Mouse (Mus musculus) megakaryocyte-erythroid progenitor cell, adult 5 weeks (primary cell): ENCODE measurements around the gene Nckap5. TPM values are rescaled to one million over a fixed set of nuclear protein-coding genes. Genes with fewer than 3 reads are reported as not detected.

Source experiments
- polyA plus RNA-seq: library from polyadenylated mRNA; stranded (reverse); fragments of >175 nt; gene quantifications from 2 replicates; pipeline ENCODE4 v1.2.3, GENCODE M21; 2012

Gene Nckap5
- polyA plus RNA-seq = not detected in 2 replicates

DNA sequence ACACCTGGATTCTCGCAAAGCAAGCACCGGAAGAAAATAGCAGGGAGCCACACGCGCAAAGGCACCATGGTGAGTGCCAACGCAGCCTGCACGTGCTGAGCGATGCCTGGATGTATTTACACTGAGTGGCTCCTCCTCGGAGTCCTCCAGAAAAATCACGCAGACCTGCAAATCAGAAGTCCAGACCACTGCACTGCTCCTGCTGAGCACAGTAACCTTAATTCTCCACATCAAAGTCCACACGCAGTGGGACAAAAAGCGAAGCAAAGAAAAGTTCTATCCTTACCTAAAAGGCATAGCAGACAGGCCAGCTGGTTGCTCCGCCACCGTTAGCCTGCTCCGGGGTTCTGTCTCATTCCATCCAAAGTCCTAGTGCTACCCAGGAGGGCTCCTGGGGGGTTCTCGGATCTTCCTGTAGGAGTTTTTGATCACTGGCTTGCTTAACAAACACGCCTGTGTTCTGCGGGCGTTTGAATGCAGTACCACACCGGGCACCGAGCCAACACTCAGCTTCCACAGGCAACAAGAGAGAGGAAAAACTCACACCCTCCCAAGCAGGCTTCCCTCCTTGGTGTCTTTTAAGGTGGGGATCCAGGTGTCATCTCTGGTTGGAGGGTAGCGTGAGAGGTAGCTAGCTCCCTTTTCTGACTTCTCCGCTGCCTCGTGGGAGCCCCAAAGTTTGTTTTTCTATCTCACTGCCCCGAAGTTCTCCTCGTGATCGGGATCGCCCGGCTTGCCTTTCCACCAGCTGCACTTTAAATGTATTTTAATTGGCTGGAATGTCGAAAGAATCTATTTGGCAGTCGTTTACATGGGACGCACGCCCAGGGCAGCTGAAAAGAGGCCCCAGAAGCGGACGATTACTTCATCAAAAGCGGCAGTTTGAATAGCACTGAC is at the start of gene Nckap5:
TSS of gene Nckap5 (minus strand) at position 769 of the 897 bp plus-strand sequence.

DNA sequence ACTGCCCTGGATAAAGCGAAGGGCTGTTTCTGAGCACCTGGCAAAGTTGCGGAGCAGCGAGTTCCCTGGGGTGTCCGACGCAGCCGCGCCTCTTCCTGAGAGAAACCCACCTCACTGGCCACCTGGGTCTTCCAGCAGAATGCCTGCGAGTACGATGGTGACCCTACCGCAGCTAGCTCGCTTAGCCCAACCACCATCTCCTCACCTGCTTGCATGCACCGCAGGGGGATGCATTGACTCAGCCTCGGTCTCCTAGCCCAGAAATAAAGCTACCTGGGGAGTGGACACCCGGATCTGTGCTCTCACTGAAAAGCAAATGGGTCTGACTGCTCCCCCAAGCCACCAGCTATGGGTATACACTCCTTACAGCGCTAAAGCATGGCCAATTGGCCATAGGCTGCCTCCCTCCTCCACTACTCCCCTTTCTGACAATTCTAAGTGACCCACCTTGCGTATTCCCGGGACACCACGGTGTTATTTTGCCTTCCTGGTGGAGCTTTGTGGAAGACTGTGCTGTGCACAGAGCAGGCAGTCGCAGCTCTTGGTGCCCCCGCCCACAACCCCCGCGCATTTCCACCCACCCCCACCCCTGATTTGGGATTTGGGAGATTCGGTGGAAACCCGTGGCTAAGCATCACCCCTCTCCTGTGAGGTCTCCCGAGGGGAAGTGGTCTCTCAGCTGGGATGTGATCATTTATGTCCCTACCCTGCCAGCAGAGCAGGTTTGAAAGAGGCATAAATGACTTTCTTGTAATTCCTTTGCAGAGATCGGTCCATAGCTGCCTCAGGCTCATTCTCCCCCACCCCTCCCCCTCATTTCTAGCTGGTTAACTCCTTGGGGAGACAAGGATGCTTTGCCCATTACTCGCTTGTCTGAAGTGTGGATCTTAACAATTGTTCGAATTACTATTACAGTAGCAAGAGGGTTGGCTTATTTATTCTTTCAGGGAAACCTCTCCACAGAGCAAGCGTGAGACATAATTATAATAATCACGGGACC is 917.7 kb downstream of the Nckap5 start, which contains the start of gene Lypd1:
TSS of gene Lypd1 (minus strand) at position 501 of the 1,000 bp plus-strand sequence.

